Mouse (Mus musculus) testis, adult 2 months (tissue): Measurements from ENCODE around the gene Tamm41. TPM values are rescaled to one million over a fixed set of nuclear protein-coding genes. Genes with fewer than 3 reads are reported as not detected.

Source experiments
- H3K27ac ChIP-seq: fragments of 200-500 bp; 2 replicates; pipeline ENCODE4 v1.5.1; 2012; ENCODE audit warnings: low read depth, low read length; ENCODE audit not compliant: control insufficient read depth, insufficient read depth
- H3K27me3 ChIP-seq: fragments of 200-500 bp; 2 replicates; pipeline ENCODE4 v1.6.1; 2012; ENCODE audit warnings: mild to moderate bottlenecking, low read length, moderate library complexity; ENCODE audit not compliant: control insufficient read depth, insufficient read depth
- H3K36me3 ChIP-seq: fragments of 200-500 bp; 2 replicates; pipeline ENCODE4 v1.6.1; 2012; ENCODE audit warnings: mild to moderate bottlenecking, low read length; ENCODE audit not compliant: control insufficient read depth, insufficient read depth
- H3K4me1 ChIP-seq: fragments of 200-500 bp; 2 replicates; pipeline ENCODE4 v1.6.1; 2012; ENCODE audit warnings: low read length; ENCODE audit not compliant: control insufficient read depth, insufficient read depth
- H3K4me3 ChIP-seq: fragments of 200-500 bp; 2 replicates; pipeline ENCODE4 v1.5.1; 2012; ENCODE audit warnings: low read depth, mild to moderate bottlenecking, low read length, moderate library complexity, mixed read lengths; ENCODE audit not compliant: control insufficient read depth
- CTCF ChIP-seq: fragments of 200-500 bp; IDR thresholded peaks from 2 replicates; pipeline ENCODE4 v1.5.1; 2012; ENCODE audit warnings: low read depth, mild to moderate bottlenecking, inconsistent platforms, low read length, moderate library complexity; ENCODE audit not compliant: control insufficient read depth, insufficient read depth, insufficient replicate concordance
- POLR2A ChIP-seq: fragments of 200-500 bp; IDR thresholded peaks from 2 replicates; pipeline ENCODE4 v1.6.1; 2012; ENCODE audit warnings: low read depth, mild to moderate bottlenecking, inconsistent platforms, low read length, moderate library complexity; ENCODE audit not compliant: control insufficient read depth
- polyA plus RNA-seq: library from polyadenylated mRNA; depleted of rRNA; stranded (reverse); fragments of >200 nt; gene quantifications from 2 replicates; pipeline ENCODE4 v1.2.3, GENCODE M21; 2012; rRNA removed

The Tamm41 gene
- polyA plus RNA-seq, 1 experiment: 13.0 TPM

- H3K27me3 ChIP-seq: no peaks in the 10 kb centered on the region
- no peak overlapping the region for H3K27ac ChIP-seq
- H3K4me1 ChIP-seq: no peaks in the 10 kb centered on the region
- TF ChIP-seq CTCF (no peak), POLR2A (no peak)
- H3K36me3 ChIP-seq: no peaks in the 10 kb centered on the region
- H3K4me3 ChIP-seq: no peak overlapping the region
Observed at GRCm38 (mm10) chr6:114954496-114954895, 83.2 kb downstream of the Tamm41 start.

Other genes starting within 250 kb of the Tamm41 start
- 37.6 and 38.4 TPM in 2 replicates for gene Vgll4, start 67.9 kb downstream of the Tamm41 start, polyA plus RNA-seq
- gene Syn2, start 97.0 kb upstream of the Tamm41 start, polyA plus RNA-seq: 9.2 and 12.5 TPM in 2 replicates
- gene Gm17482, start 189.5 kb upstream of the Tamm41 start, polyA plus RNA-seq: not detected in 2 replicates
- gene Timp4, start 214.3 kb upstream of the Tamm41 start, polyA plus RNA-seq: 1.5 and 2.0 TPM in 2 replicates